Mouse (Mus musculus): Measurements from ENCODE around the gene Scn5a.

- TF ChIP-seq POLR2A (IDR thresholded peaks at IDR 0.05; ENCODE audit: low read depth, low read length), result 0 out of 2 replicates have a peak, but pooled peaks have one; percentile 32
- TF ChIP-seq KAT2A (IDR thresholded peaks at IDR 0.05; ENCODE audit: insufficient replicate concordance, low read length), result no peak
- TF ChIP-seq SMC3 (IDR thresholded peaks at IDR 0.05; ENCODE audit: low read depth, low read length), result no peak
- no peak for TF ChIP-seq CTCF (conservative IDR thresholded peaks at IDR 0.05 in 1 of 2, IDR thresholded peaks at IDR 0.05 in 1 of 2; ENCODE audit: low read depth in 2 of 2, low read length in 2 of 2)
- no peak; the same call in 1 of the 2 replicates for TF ChIP-seq RCOR1 (conservative IDR thresholded peaks at IDR 0.05; ENCODE audit: low read depth, low read length)
- TF ChIP-seq TCF12 (IDR thresholded peaks at IDR 0.05; ENCODE audit: low read depth, low read length), result peak; percentile 57; the same call in 1 of the 2 replicates
- TF ChIP-seq ZC3H11A (IDR thresholded peaks at IDR 0.05; ENCODE audit: low read depth, low read length), result no peak
- TF ChIP-seq MAFK (IDR thresholded peaks at IDR 0.05; ENCODE audit: insufficient replicate concordance, low read length), result no peak
These were observed 3.1 kb downstream of the Scn5a start for GRCm38 (mm10) chr9:119575732-119576131.

Measured in CH12.LX (cell line).